Mouse (Mus musculus): ENCODE measurements around the gene Armc8. TPM values are rescaled to one million over a fixed set of nuclear protein-coding genes. Genes with fewer than 3 reads are reported as not detected.
A peak's percentile ranks its signal among the peaks of the same experiment; 100 is the strongest.

Gene Armc8
- polyA plus RNA-seq, 1 experiment from 2014 or later, result 39.4 TPM

DNA sequence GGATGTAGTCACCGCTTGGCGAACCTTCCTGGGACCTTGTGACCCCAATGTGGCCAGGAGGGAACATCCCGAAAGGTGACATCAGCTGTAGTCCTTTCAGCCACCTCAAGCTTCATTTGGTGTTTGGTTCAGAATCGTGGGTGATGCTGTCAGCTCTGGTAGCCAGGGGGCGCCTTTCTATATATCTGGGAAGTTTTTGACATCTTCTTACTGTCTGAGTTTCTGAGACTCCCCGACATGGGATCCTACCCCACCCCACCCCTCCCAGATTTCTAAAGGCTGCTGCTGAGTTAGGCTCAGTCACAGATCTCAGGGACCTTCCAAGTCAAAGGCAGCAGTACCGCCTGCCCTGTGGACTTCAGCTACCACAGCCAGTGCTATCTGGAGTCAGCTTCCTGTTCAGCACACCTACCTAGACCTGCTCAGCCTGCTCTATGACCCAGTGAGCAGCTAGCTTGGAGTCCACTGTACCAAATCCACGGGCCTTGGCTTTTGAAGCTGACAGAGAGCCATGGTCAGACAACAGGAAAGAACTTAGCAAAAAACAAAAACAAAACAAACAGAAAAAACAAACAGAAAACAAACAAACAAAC is 98.9 kb downstream of the Armc8 start:
- 73% methylated on average over 8 of the region's 8 CpGs for WGBS
- DNase-seq (ENCODE audit: low spot score), result no peak
- Histone ChIP-seq H3K27ac (ENCODE audit: low read depth, low read length) (no peak overlapping the region), H3K27me3 (ENCODE audit: control insufficient read depth, insufficient read depth, low read length) (no peaks in the 10 kb centered on the region), H3K4me3 (ENCODE audit: low read depth, low read length) (no peak overlapping the region), H3K9ac (ENCODE audit: low read length) (no peak overlapping the region), H3K4me2 (ENCODE audit: low read depth) (no peak overlapping the region), H3K4me1 (ENCODE audit: control insufficient read depth, insufficient read depth, low read length) (no peaks in the 10 kb centered on the region), H3K9me3 (ENCODE audit: control insufficient read depth, low read length) (no peaks in the 10 kb centered on the region), H3K36me3 (ENCODE audit: control insufficient read depth, insufficient read depth, low read length) (no peaks in the 10 kb centered on the region)
- no peak for ATAC-seq (ENCODE audit: insufficient read depth, low FRiP score, low TSS enrichment)

DNA sequence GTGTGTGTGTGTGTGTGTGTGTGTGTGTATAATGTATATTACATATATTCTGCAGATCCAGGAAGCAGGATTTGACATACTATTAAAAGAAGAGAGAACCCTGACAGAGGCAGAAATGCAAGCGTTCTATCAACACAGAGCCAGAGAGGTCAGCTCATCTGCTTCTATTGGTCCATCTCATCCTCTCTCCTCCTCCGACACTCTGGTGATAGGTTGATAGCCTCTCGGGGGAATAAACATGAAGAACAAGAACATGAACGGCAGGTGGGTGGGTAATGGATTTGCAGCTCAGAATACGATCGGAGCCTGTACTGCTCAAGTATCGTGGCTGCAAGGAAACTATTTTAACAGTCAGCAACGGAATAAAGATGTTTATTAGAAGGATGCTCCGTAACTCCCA is 100.1 kb downstream of the Armc8 start:
- no peaks in the 10 kb centered on the region for H3K9me3 ChIP-seq (ENCODE audit: control insufficient read depth, low read length)
- no peaks in the 10 kb centered on the region for H3K4me1 ChIP-seq (ENCODE audit: control insufficient read depth, insufficient read depth, low read length)
- H3K27ac ChIP-seq (ENCODE audit: low read depth, low read length), result no peak overlapping the region
- WGBS, result 86% methylated on average over 9 of the region's 9 CpGs
- no peak overlapping the region for H3K4me3 ChIP-seq (ENCODE audit: low read depth, low read length)
- H3K27me3 ChIP-seq (ENCODE audit: control insufficient read depth, insufficient read depth, low read length), result no peaks in the 10 kb centered on the region
- no peak overlapping the region for H3K4me2 ChIP-seq (ENCODE audit: low read depth)
- ATAC-seq (ENCODE audit: insufficient read depth, low FRiP score, low TSS enrichment), result no peak
- no peak for DNase-seq (ENCODE audit: low spot score)
- no peak overlapping the region for H3K9ac ChIP-seq (ENCODE audit: low read length)
- H3K36me3 ChIP-seq (ENCODE audit: control insufficient read depth, insufficient read depth, low read length), result no peaks in the 10 kb centered on the region

DNA sequence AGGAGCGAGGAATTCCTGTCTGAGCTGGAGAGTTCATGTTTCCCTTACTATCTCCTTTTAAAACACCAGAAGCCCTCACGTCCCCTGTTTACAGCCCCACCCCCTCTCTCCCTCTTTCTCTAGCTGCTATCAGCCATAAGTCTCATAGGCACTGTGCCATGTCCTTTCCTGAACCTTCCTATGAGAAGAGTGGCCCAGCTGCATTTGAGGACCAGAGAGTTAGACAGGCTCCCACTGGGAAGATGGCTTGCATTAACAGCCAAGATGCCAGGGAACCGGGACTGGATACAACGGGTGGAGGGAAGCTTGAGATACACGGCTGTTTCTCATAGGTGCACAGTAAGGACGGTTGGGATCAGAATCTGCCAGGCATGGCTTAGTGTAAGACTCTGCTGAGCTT is 103.8 kb downstream of the Armc8 start:
- 80% methylated on average over 6 of the region's 6 CpGs for WGBS
- Histone ChIP-seq H3K9ac (ENCODE audit: low read length) (no peak overlapping the region), H3K36me3 (ENCODE audit: control insufficient read depth, insufficient read depth, low read length) (no peaks in the 10 kb centered on the region), H3K27me3 (ENCODE audit: control insufficient read depth, insufficient read depth, low read length) (no peaks in the 10 kb centered on the region), H3K27ac (ENCODE audit: low read depth, low read length) (no peak overlapping the region), H3K4me3 (ENCODE audit: low read depth, low read length) (no peak overlapping the region), H3K4me2 (ENCODE audit: low read depth) (no peak overlapping the region), H3K9me3 (ENCODE audit: control insufficient read depth, low read length) (no peaks in the 10 kb centered on the region), H3K4me1 (ENCODE audit: control insufficient read depth, insufficient read depth, low read length) (no peaks in the 10 kb centered on the region)
- no peak for DNase-seq (ENCODE audit: low spot score)
- no peak for ATAC-seq (ENCODE audit: insufficient read depth, low FRiP score, low TSS enrichment)

DNA sequence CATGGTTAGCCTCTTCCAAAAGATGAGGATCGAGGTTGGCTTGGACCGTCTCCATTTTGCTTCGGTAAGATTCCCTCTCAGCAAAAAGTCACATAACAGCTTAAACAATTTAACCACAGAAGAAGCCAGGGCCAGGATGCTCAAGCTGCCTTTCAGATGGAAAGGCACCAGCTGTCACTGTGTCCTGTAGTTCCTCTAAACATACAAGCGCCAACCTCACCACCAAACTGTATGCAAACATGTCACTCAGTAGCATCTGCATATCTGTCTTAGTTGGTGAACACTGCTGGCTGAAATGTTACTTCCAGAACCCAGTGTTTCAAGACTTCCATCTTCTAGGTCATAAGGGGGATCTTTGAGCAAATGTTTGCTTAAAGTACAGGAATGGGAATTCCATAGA is 109.0 kb downstream of the Armc8 start:
- ATAC-seq (ENCODE audit: insufficient read depth, low FRiP score, low TSS enrichment), result no peak
- no peak overlapping the region for H3K4me2 ChIP-seq (ENCODE audit: low read depth)
- H3K4me1 ChIP-seq (ENCODE audit: control insufficient read depth, insufficient read depth, low read length), result no peaks in the 10 kb centered on the region
- no peak overlapping the region for H3K27ac ChIP-seq (ENCODE audit: low read depth, low read length)
- no peak overlapping the region for H3K9ac ChIP-seq (ENCODE audit: low read length)
- no peak for DNase-seq (ENCODE audit: low spot score)
- no peaks in the 10 kb centered on the region for H3K36me3 ChIP-seq (ENCODE audit: control insufficient read depth, insufficient read depth, low read length)
- H3K27me3 ChIP-seq (ENCODE audit: control insufficient read depth, insufficient read depth, low read length), result no peaks in the 10 kb centered on the region
- no peaks in the 10 kb centered on the region for H3K9me3 ChIP-seq (ENCODE audit: control insufficient read depth, low read length)
- no peak overlapping the region for H3K4me3 ChIP-seq (ENCODE audit: low read depth, low read length)
- 95% methylated on average over 4 of the region's 4 CpGs for WGBS

DNA sequence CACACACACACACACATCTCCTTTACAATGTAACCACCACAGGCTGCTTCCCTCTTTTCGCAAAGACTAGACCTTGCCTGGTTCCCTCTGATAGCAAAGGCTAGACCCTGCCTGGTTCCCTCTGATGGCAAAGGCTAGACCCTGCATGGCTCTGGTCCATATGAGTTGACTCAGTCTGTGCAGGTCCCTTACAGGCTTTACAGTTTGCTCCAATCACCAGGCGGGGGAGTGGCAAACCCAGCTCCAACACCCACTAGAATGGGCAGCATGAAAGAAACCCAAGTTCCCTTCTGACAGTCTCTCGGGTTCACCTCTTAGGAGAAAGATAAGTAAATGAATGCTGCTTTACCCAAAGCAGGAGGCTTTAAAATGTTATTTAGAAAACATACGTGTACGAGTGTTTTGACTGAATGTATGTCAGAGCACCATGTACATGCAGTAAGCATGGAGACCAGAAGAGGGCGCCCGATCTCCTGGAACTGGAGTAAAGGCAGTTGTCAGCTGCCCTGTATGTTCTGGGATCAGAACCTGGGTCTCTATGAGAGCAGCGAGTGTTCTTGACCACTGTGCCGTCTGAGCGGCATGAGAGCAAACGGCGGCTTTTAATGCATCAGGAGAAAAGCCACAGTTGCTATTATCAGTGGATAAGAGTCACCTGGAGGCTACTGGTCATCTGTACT is 110.0 kb downstream of the Armc8 start:
- Histone ChIP-seq H3K36me3 (ENCODE audit: control insufficient read depth, insufficient read depth, low read length) (no peaks in the 10 kb centered on the region), H3K4me1 (ENCODE audit: control insufficient read depth, insufficient read depth, low read length) (no peaks in the 10 kb centered on the region), H3K27ac (ENCODE audit: low read depth, low read length) (no peak overlapping the region), H3K4me3 (ENCODE audit: low read depth, low read length) (no peak overlapping the region), H3K27me3 (ENCODE audit: control insufficient read depth, insufficient read depth, low read length) (no peaks in the 10 kb centered on the region), H3K4me2 (ENCODE audit: low read depth) (no peak overlapping the region), H3K9ac (ENCODE audit: low read length) (no peak overlapping the region), H3K9me3 (ENCODE audit: control insufficient read depth, low read length) (no peaks in the 10 kb centered on the region)
- ATAC-seq (ENCODE audit: insufficient read depth, low FRiP score, low TSS enrichment) (no peak), DNase-seq (ENCODE audit: low spot score) (peak; percentile 59)
- 42% methylated on average over 12 of the region's 12 CpGs for WGBS

- ATAC-seq (ENCODE audit: insufficient read depth, low FRiP score, low TSS enrichment) (no peak), DNase-seq (ENCODE audit: low spot score) (no peak)
- Histone ChIP-seq H3K9ac (ENCODE audit: low read length) (no peak overlapping the region), H3K4me3 (ENCODE audit: low read depth, low read length) (no peak overlapping the region), H3K4me1 (ENCODE audit: control insufficient read depth, insufficient read depth, low read length) (no peaks in the 10 kb centered on the region), H3K27ac (ENCODE audit: low read depth, low read length) (no peak overlapping the region), H3K27me3 (ENCODE audit: control insufficient read depth, insufficient read depth, low read length) (peaks cover 5% of the 10 kb centered on the region; the same call in 1 of the 2 replicates), H3K36me3 (ENCODE audit: control insufficient read depth, insufficient read depth, low read length) (no peaks in the 10 kb centered on the region), H3K9me3 (ENCODE audit: control insufficient read depth, low read length) (no peaks in the 10 kb centered on the region), H3K4me2 (ENCODE audit: low read depth) (no peak overlapping the region)
- WGBS, result 87% methylated on average over 4 of the region's 4 CpGs
Measured at GRCm38 (mm10) chr9:99454211-99454610, 114.5 kb downstream of the Armc8 start.

GRCm38 (mm10) chr9:99451161-99451560 is 117.5 kb downstream of the Armc8 start, which contains the start of gene Nme9:
Gene Nme9, plus strand, starts transcription at chr9:99451475.
- no peak within 1 kb of the TSS for H3K9ac ChIP-seq (ENCODE audit: low read length)
- H3K4me2 ChIP-seq (ENCODE audit: low read depth), result no peak within 1 kb of the TSS
- DNase-seq (ENCODE audit: low spot score) (no peak), ATAC-seq (ENCODE audit: insufficient read depth, low FRiP score, low TSS enrichment) (no peak)
- peaks cover 5% of the 10 kb centered on the region; the same call in 1 of the 2 replicates for H3K27me3 ChIP-seq (ENCODE audit: control insufficient read depth, insufficient read depth, low read length)
- no peaks in the 10 kb centered on the region for H3K36me3 ChIP-seq (ENCODE audit: control insufficient read depth, insufficient read depth, low read length)
- no peak within 1 kb of the TSS for H3K4me3 ChIP-seq (ENCODE audit: low read depth, low read length)
- H3K4me1 ChIP-seq (ENCODE audit: control insufficient read depth, insufficient read depth, low read length), result no peaks in the 10 kb centered on the region
- no peaks in the 10 kb centered on the region for H3K9me3 ChIP-seq (ENCODE audit: control insufficient read depth, low read length)
- H3K27ac ChIP-seq (ENCODE audit: low read depth, low read length), result no peak within 1 kb of the TSS
- WGBS, result 10% methylated on average over 14 of the region's 14 CpGs

DNA sequence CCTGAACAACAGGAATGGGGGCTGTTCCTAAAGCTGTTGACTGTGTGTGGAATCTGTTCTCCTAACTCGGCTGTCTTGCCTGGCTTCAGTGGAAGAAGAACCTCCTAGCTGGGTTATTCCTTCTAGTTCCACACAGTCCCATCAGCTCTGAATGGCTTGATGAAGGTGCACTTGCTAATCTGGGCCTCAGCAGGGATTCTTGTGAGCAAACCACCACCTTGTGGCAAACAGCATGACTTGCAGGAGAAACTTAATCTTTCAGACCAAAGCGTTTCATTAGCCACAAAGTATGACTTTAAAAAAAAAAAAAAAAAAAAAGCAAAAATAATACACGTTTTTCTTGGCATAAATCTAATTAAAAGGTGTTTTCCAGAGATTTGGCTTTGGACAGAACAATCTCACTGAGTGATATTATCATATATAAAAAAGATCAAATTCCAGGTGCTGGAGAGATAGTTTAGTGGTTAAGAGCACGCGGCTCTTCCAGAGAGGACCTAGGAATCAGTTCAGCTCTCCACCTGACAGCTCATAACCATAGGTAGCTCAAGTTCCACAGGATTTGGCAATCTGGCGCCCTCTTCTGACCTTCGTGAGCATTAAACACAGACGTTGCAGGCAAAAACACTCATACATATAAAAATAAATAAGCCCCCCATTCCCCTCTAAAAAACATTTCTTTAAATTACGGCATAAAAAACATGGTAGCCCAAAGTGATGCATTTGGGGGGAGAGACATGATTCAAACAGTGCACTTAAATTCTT is 118.6 kb downstream of the Armc8 start:
- Histone ChIP-seq H3K27me3 (ENCODE audit: control insufficient read depth, insufficient read depth, low read length) (peaks cover 5% of the 10 kb centered on the region; the same call in 1 of the 2 replicates), H3K4me3 (ENCODE audit: low read depth, low read length) (no peak overlapping the region), H3K4me1 (ENCODE audit: control insufficient read depth, insufficient read depth, low read length) (no peaks in the 10 kb centered on the region), H3K4me2 (ENCODE audit: low read depth) (no peak overlapping the region), H3K9me3 (ENCODE audit: control insufficient read depth, low read length) (no peaks in the 10 kb centered on the region), H3K9ac (ENCODE audit: low read length) (no peak overlapping the region), H3K36me3 (ENCODE audit: control insufficient read depth, insufficient read depth, low read length) (no peaks in the 10 kb centered on the region), H3K27ac (ENCODE audit: low read depth, low read length) (no peak overlapping the region)
- DNase-seq (ENCODE audit: low spot score) (no peak), ATAC-seq (ENCODE audit: insufficient read depth, low FRiP score, low TSS enrichment) (no peak)
- WGBS, result 42% methylated on average over 9 of the region's 9 CpGs
